Mouse (Mus musculus): ENCODE data around the gene Rhox2e. TPM values are rescaled to one million over a fixed set of nuclear protein-coding genes. Genes with fewer than 3 reads are reported as not detected.

The Rhox2e gene
- polyA plus RNA-seq (2014; fragmentation: Illumina TruSeq; extraction: RNeasy Lipid Tissue Mini Kit (QIAGEN cat#74804); ENCODE audit: low read depth, low replicate concordance) = 0.59 TPM

DNA sequence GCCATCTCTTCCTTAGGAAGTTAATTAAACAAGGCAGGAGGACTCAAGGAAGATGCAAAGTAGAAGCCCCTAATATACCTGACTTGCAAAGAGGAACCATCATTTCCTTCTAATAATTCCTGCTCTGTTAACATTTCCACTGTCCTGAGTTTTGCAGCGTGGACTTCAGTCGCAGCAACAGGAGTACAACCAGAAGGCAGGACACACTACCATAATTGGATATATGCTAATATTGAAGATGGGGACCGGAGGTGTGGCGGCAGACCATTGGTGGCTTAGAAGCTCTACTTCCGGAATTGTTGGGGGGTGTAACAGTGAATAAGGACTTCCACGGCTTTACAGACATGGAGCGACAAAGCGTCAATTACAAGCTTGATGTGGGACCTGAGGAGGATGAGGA, at the start of gene Rhox2e:
TSS of gene Rhox2e (plus strand) at position 301 of the 400 bp plus-strand sequence.

DNA sequence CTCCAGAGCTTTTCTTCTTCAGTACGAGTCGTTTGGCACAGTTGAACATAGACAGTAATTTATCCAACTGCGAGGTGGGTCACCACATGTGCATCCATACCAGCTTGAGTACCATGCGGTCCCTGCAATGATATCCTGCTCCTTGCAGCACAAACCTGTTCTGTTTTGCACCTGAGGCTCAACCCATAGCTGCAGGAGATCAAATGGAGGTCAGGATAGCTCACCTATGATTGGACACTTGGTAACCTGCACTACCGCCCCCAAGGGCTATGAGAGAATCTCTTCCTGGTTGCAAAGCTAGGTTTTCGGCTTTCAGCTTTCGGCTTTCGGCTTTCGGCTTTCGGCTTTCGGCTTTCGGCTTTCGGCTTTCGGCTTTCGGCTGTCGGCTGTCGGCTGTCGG, 16.2 kb upstream of the Rhox2e start, which contains the start of gene Rhox4d:
TSS of gene Rhox4d (plus strand) at position 301 of the 400 bp plus-strand sequence.

DNA sequence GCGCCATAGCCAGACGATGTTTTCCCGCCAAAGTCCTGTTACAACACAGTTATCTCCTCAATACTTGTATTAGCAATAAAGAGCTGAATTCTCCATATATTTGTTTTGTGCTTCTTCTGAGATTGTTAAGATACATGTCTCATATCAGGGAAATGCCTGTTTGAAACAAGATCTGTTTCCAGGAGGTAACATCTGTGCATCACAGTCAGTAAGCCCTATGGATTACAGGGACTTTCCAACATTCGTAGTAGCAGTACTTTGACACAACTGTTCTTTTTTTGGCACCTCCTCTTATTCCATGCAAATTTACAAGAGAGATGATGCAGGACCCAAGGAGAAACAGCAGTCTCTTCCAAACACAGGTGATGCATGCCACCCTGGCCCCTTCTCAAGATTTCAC, 11.5 kb downstream of the Rhox2e start, which contains the start of gene Rhox3e:
TSS of gene Rhox3e (plus strand) at position 301 of the 400 bp plus-strand sequence.

GRCm38 (mm10) chrX:37557112-37557511, 26.9 kb downstream of the Rhox2e start, which contains the start of gene Rhox4e:
Rhox4e (plus strand) TSS chrX:37557412.

GRCm38 (mm10) chrX:37571105-37571504, 40.9 kb downstream of the Rhox2e start, which contains the start of gene Rhox2f:
Rhox2f (plus strand) TSS chrX:37571405.

DNA sequence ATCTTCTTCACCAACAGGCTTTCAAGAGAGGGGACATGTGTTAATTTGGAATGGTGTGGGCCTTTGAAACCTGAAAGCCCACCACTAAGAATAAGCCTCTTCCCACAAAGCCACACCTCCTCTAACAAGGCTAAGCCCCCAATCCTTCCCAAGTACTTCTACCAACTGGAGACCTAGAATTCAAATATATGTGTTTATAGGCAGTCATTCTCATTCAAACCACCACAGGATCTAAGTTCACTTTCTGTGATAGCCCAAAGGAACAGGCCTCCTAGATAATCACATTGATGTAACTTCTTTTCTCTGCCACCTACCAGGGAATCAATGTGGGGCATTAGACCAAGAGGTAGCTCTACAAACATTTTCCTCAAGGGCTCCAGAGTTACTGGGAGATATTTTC, 50.4 kb downstream of the Rhox2e start, which contains the start of gene Rhox3f:
TSS of gene Rhox3f (plus strand) at position 301 of the 400 bp plus-strand sequence.

Other genes with a start within 250 kb of the Rhox2e start
- 2.3 TPM for gene Rhox3a2, start 150.4 kb upstream of the Rhox2e start, polyA plus RNA-seq (2014; fragmentation: Illumina TruSeq; extraction: RNeasy Lipid Tissue Mini Kit (QIAGEN cat#74804); ENCODE audit: low read depth, low replicate concordance)
- not detected for gene Rhox4a2, start 139.6 kb upstream of the Rhox2e start, polyA plus RNA-seq (2014; fragmentation: Illumina TruSeq; extraction: RNeasy Lipid Tissue Mini Kit (QIAGEN cat#74804); ENCODE audit: low read depth, low replicate concordance)
- not detected for gene Rhox2b, start 118.4 kb upstream of the Rhox2e start, polyA plus RNA-seq (2014; fragmentation: Illumina TruSeq; extraction: RNeasy Lipid Tissue Mini Kit (QIAGEN cat#74804); ENCODE audit: low read depth, low replicate concordance)
- not detected for gene Rhox4b, start 98.0 kb upstream of the Rhox2e start, polyA plus RNA-seq (2014; fragmentation: Illumina TruSeq; extraction: RNeasy Lipid Tissue Mini Kit (QIAGEN cat#74804); ENCODE audit: low read depth, low replicate concordance)
- not detected for gene Rhox2c, start 76.8 kb upstream of the Rhox2e start, polyA plus RNA-seq (2014; fragmentation: Illumina TruSeq; extraction: RNeasy Lipid Tissue Mini Kit (QIAGEN cat#74804); ENCODE audit: low read depth, low replicate concordance)
- gene Rhox3c, start 71.9 kb upstream of the Rhox2e start, polyA plus RNA-seq (2014; fragmentation: Illumina TruSeq; extraction: RNeasy Lipid Tissue Mini Kit (QIAGEN cat#74804); ENCODE audit: low read depth, low replicate concordance) = 0.91 TPM
- not detected for gene Rhox4c, start 50.1 kb upstream of the Rhox2e start, polyA plus RNA-seq (2014; fragmentation: Illumina TruSeq; extraction: RNeasy Lipid Tissue Mini Kit (QIAGEN cat#74804); ENCODE audit: low read depth, low replicate concordance)
- gene Rhox2d, start 37.0 kb upstream of the Rhox2e start, polyA plus RNA-seq (2014; fragmentation: Illumina TruSeq; extraction: RNeasy Lipid Tissue Mini Kit (QIAGEN cat#74804); ENCODE audit: low read depth, low replicate concordance) = not detected
- not detected for gene Rhox4d, start 16.1 kb upstream of the Rhox2e start, polyA plus RNA-seq (2014; fragmentation: Illumina TruSeq; extraction: RNeasy Lipid Tissue Mini Kit (QIAGEN cat#74804); ENCODE audit: low read depth, low replicate concordance)
- gene Rhox3e, start 11.6 kb downstream of the Rhox2e start, polyA plus RNA-seq (2014; fragmentation: Illumina TruSeq; extraction: RNeasy Lipid Tissue Mini Kit (QIAGEN cat#74804); ENCODE audit: low read depth, low replicate concordance) = 0.24 TPM
- 0.31 TPM for gene Rhox4e, start 27.0 kb downstream of the Rhox2e start, polyA plus RNA-seq (2014; fragmentation: Illumina TruSeq; extraction: RNeasy Lipid Tissue Mini Kit (QIAGEN cat#74804); ENCODE audit: low read depth, low replicate concordance)
- gene Rhox2f, start 41.0 kb downstream of the Rhox2e start, polyA plus RNA-seq (2014; fragmentation: Illumina TruSeq; extraction: RNeasy Lipid Tissue Mini Kit (QIAGEN cat#74804); ENCODE audit: low read depth, low replicate concordance) = not detected
- gene Rhox3f, start 50.5 kb downstream of the Rhox2e start, polyA plus RNA-seq (2014; fragmentation: Illumina TruSeq; extraction: RNeasy Lipid Tissue Mini Kit (QIAGEN cat#74804); ENCODE audit: low read depth, low replicate concordance) = 1.3 TPM
- not detected for gene Rhox4f, start 77.3 kb downstream of the Rhox2e start, polyA plus RNA-seq (2014; fragmentation: Illumina TruSeq; extraction: RNeasy Lipid Tissue Mini Kit (QIAGEN cat#74804); ENCODE audit: low read depth, low replicate concordance)
- not detected for gene Rhox3g, start 98.2 kb downstream of the Rhox2e start, polyA plus RNA-seq (2014; fragmentation: Illumina TruSeq; extraction: RNeasy Lipid Tissue Mini Kit (QIAGEN cat#74804); ENCODE audit: low read depth, low replicate concordance)
- not detected for gene Rhox2g, start 113.0 kb downstream of the Rhox2e start, polyA plus RNA-seq (2014; fragmentation: Illumina TruSeq; extraction: RNeasy Lipid Tissue Mini Kit (QIAGEN cat#74804); ENCODE audit: low read depth, low replicate concordance)
- not detected for gene Rhox4g, start 120.9 kb downstream of the Rhox2e start, polyA plus RNA-seq (2014; fragmentation: Illumina TruSeq; extraction: RNeasy Lipid Tissue Mini Kit (QIAGEN cat#74804); ENCODE audit: low read depth, low replicate concordance)
- gene Rhox3h, start 138.3 kb downstream of the Rhox2e start, polyA plus RNA-seq (2014; fragmentation: Illumina TruSeq; extraction: RNeasy Lipid Tissue Mini Kit (QIAGEN cat#74804); ENCODE audit: low read depth, low replicate concordance) = 0.70 TPM
- not detected for gene Rhox2h, start 142.8 kb downstream of the Rhox2e start, polyA plus RNA-seq (2014; fragmentation: Illumina TruSeq; extraction: RNeasy Lipid Tissue Mini Kit (QIAGEN cat#74804); ENCODE audit: low read depth, low replicate concordance)